Mouse (Mus musculus) kidney, adult 2 months (tissue): Measurements from ENCODE around the gene Oaf. TPM values are rescaled to one million over a fixed set of nuclear protein-coding genes. Genes with fewer than 3 reads are reported as not detected.
A peak's percentile ranks its signal among the peaks of the same experiment; 100 is the strongest.

Experiments
- DNase-seq: peaks from one replicate; pipeline ENCODE4 v3.0.0; 2021
- H3K27ac ChIP-seq: fragments of 200-500 bp; 2 replicates; pipeline ENCODE4 v1.5.1; 2012; ENCODE audit warnings: low read depth, low read length, control low read depth, inconsistent platforms; ENCODE audit not compliant: insufficient read depth
- H3K27me3 ChIP-seq: fragments of 200-500 bp; replicated peaks from 2 replicates; pipeline ENCODE4 v1.6.1; 2012; ENCODE audit warnings: mild to moderate bottlenecking, moderate library complexity, low read length, inconsistent platforms; ENCODE audit not compliant: control insufficient read depth, insufficient read depth
- H3K36me3 ChIP-seq: fragments of 200-500 bp; 2 replicates; pipeline ENCODE4 v1.6.1; 2012; ENCODE audit warnings: mild to moderate bottlenecking, moderate library complexity, low read length, inconsistent platforms; ENCODE audit not compliant: control insufficient read depth, insufficient read depth
- H3K4me1 ChIP-seq: fragments of 200-500 bp; 2 replicates; pipeline ENCODE4 v1.6.1; 2011; ENCODE audit warnings: low read length; ENCODE audit not compliant: control insufficient read depth, insufficient read depth
- H3K4me3 ChIP-seq: fragments of 200-500 bp; 2 replicates; pipeline ENCODE4 v1.5.1; 2011; ENCODE audit warnings: mild to moderate bottlenecking, low read depth, low read length, control low read depth; ENCODE audit not compliant: insufficient read depth
- CTCF ChIP-seq: fragments of 200-500 bp; conservative IDR thresholded peaks from 2 replicates; pipeline ENCODE4 v1.5.1; 2011; ENCODE audit warnings: low read depth, mild to moderate bottlenecking, control low read depth, low read length, moderate library complexity, mixed read lengths; ENCODE audit not compliant: insufficient read depth, insufficient read length
- POLR2A ChIP-seq: fragments of 200-500 bp; IDR thresholded peaks from one replicate; pipeline ENCODE4 v1.6.1; 2011; ENCODE audit warnings: low read depth, low read length, control low read depth
- WGBS: fragments of 180-500 bp; shearing (Covaris S2); methylation state at CpG from one replicate; pipeline ENCODE4 v1.1.7; 2018; 5-methylcytosine and 5-hydroxymethylcytosine counted together
- polyA plus RNA-seq: library from polyadenylated mRNA; depleted of rRNA; stranded (reverse); fragments of >200 nt; gene quantifications from 2 replicates; pipeline ENCODE4 v1.2.3, GENCODE M21; 2012

Gene Oaf
- polyA plus RNA-seq, 1 experiment, result 61.1 TPM

GRCm38 (mm10) chr9:43205343-43206021, 34.2 kb downstream of the Oaf start:
- 4% methylated on average over 41 of the region's 41 CpGs for WGBS
- Histone ChIP-seq H3K36me3 (no peaks in the 10 kb centered on the region), H3K27me3 (no peaks in the 10 kb centered on the region), H3K4me1 (peaks cover 2% of the 10 kb centered on the region; the same call in 1 of the 2 replicates), H3K27ac (no peak overlapping the region), H3K4me3 (no peak overlapping the region)
- DNase-seq, result no peak
- no peak for TF ChIP-seq CTCF
- TF ChIP-seq POLR2A, result no peak

GRCm38 (mm10) chr9:43200212-43200611, 39.5 kb downstream of the Oaf start:
- H3K36me3 ChIP-seq, result no peaks in the 10 kb centered on the region
- H3K27me3 ChIP-seq, result no peaks in the 10 kb centered on the region
- DNase-seq, result peak; percentile 17
- no peak overlapping the region for H3K4me3 ChIP-seq
- H3K27ac ChIP-seq, result no peak overlapping the region
- TF ChIP-seq CTCF (no peak), POLR2A (no peak)
- H3K4me1 ChIP-seq, result no peaks in the 10 kb centered on the region
- 24% methylated on average over 5 of the region's 5 CpGs for WGBS

GRCm38 (mm10) chr9:43194001-43194400, 45.7 kb downstream of the Oaf start:
- no peaks in the 10 kb centered on the region for H3K27me3 ChIP-seq
- TF ChIP-seq CTCF, result no peak
- no peak for TF ChIP-seq POLR2A
- no peak overlapping the region for H3K27ac ChIP-seq
- no peak for DNase-seq
- no peaks in the 10 kb centered on the region for H3K4me1 ChIP-seq
- H3K36me3 ChIP-seq, result no peaks in the 10 kb centered on the region
- H3K4me3 ChIP-seq, result no peak overlapping the region
- WGBS, result 45% methylated on average over 9 of the region's 9 CpGs

- Histone ChIP-seq H3K27ac (no peak overlapping the region), H3K27me3 (no peaks in the 10 kb centered on the region), H3K36me3 (no peaks in the 10 kb centered on the region), H3K4me1 (no peaks in the 10 kb centered on the region), H3K4me3 (no peak overlapping the region)
- no peak for DNase-seq
- TF ChIP-seq POLR2A, result no peak
- no peak for TF ChIP-seq CTCF
- WGBS, result 64% methylated on average over 4 of the region's 4 CpGs
These were observed 48.1 kb downstream of the Oaf start for GRCm38 (mm10) chr9:43191561-43191960.

- 68% methylated on average over 3 of the region's 3 CpGs for WGBS
- Histone ChIP-seq H3K4me1 (no peaks in the 10 kb centered on the region), H3K27ac (no peak overlapping the region), H3K36me3 (no peaks in the 10 kb centered on the region), H3K27me3 (no peaks in the 10 kb centered on the region), H3K4me3 (no peak overlapping the region)
- TF ChIP-seq POLR2A (no peak), CTCF (no peak)
- DNase-seq, result no peak
These were observed 50.7 kb downstream of the Oaf start for GRCm38 (mm10) chr9:43189021-43189356.

- no peaks in the 10 kb centered on the region for H3K4me1 ChIP-seq
- DNase-seq, result no peak
- TF ChIP-seq POLR2A (no peak), CTCF (no peak)
- no peak overlapping the region for H3K27ac ChIP-seq
- 64% methylated on average over 12 of the region's 12 CpGs for WGBS
- H3K27me3 ChIP-seq, result no peaks in the 10 kb centered on the region
- H3K36me3 ChIP-seq, result no peaks in the 10 kb centered on the region
- no peak overlapping the region for H3K4me3 ChIP-seq
These were observed 51.2 kb downstream of the Oaf start for GRCm38 (mm10) chr9:43188309-43189020.

GRCm38 (mm10) chr9:43179614-43180013, 60.1 kb downstream of the Oaf start:
- Histone ChIP-seq H3K4me1 (no peaks in the 10 kb centered on the region), H3K27ac (no peak overlapping the region), H3K27me3 (no peaks in the 10 kb centered on the region), H3K4me3 (no peak overlapping the region), H3K36me3 (no peaks in the 10 kb centered on the region)
- TF ChIP-seq POLR2A (no peak), CTCF (no peak)
- DNase-seq, result peak; percentile 44
- WGBS, result 56% methylated on average over 5 of the region's 5 CpGs
